Mouse (Mus musculus): ENCODE data around the gene Chadl.
"Not testable (repeated sequence)": the region's sequence is repeated elsewhere in the genome, so short reads cannot be mapped to it uniquely, and the experiment has no call there.

- TF ChIP-seq POLR2A (IDR thresholded peaks at IDR 0.05; ENCODE audit: insufficient read length, low read depth); POLR2AphosphoS2 (IDR thresholded peaks at IDR 0.05; ENCODE audit: insufficient read length, low read depth); MYOG (IDR thresholded peaks at IDR 0.05; ENCODE audit: control insufficient read depth in 1 of 3, insufficient read depth in 1 of 3, insufficient read length in 2 of 3, low read depth in 2 of 3); USF1 (IDR thresholded peaks at IDR 0.05; ENCODE audit: low read depth); TCF3 (IDR thresholded peaks at IDR 0.05; ENCODE audit: insufficient read length, low read depth); E2F4 (IDR thresholded peaks at IDR 0.05; ENCODE audit: insufficient read depth); MYOD1 (IDR thresholded peaks at IDR 0.05; ENCODE audit: control insufficient read depth in 1 of 3, insufficient read length in 2 of 3, low read depth in 2 of 3): not testable (repeated sequence)
Observed at GRCm38 (mm10) chr15:81701350-81701749, 4.3 kb upstream of the Chadl start.
